Mouse (Mus musculus): ENCODE results near the gene Gm28305. TPM values are rescaled to one million over a fixed set of nuclear protein-coding genes. Genes with fewer than 3 reads are reported as not detected.
A peak's percentile ranks its signal among the peaks of the same experiment; 100 is the strongest.

Gm28305 gene
- polyA plus RNA-seq, 1 experiment from 2014 or later = not detected

GRCm38 (mm10) chr9:104035261-104036015, 5.0 kb upstream of the Gm28305 start:
- H3K9me3 ChIP-seq = no peaks in the 10 kb centered on the region
- H3K4me1 ChIP-seq = no peaks in the 10 kb centered on the region
- H3K4me2 ChIP-seq = no peak overlapping the region
- H3K9ac ChIP-seq = no peak overlapping the region
- no peak overlapping the region for H3K4me3 ChIP-seq
- no peaks in the 10 kb centered on the region for H3K27me3 ChIP-seq
- H3K27ac ChIP-seq = no peak overlapping the region
- peaks cover 70% of the 10 kb centered on the region for H3K36me3 ChIP-seq
- 47% methylated on average over 24 of the region's 24 CpGs for WGBS
- no peak for ATAC-seq (ENCODE audit: insufficient number of reproducible peaks, low FRiP score, low TSS enrichment, low read depth)

GRCm38 (mm10) chr9:104038266-104038665, 2.2 kb upstream of the Gm28305 start:
- H3K4me2 ChIP-seq = no peak overlapping the region
- H3K27ac ChIP-seq = no peak overlapping the region
- H3K9ac ChIP-seq = no peak overlapping the region
- WGBS = 80% methylated on average over 13 of the region's 13 CpGs
- H3K9me3 ChIP-seq = no peaks in the 10 kb centered on the region
- no peaks in the 10 kb centered on the region for H3K4me1 ChIP-seq
- no peak for ATAC-seq (ENCODE audit: insufficient number of reproducible peaks, low FRiP score, low TSS enrichment, low read depth)
- H3K36me3 ChIP-seq = peaks cover 65% of the 10 kb centered on the region
- no peaks in the 10 kb centered on the region for H3K27me3 ChIP-seq
- H3K4me3 ChIP-seq = no peak overlapping the region

- H3K9me3 ChIP-seq = no peaks in the 10 kb centered on the region
Measured at GRCm38 (mm10) chr9:104039031-104039695, 1.3 kb upstream of the Gm28305 start.

GRCm38 (mm10) chr9:104039742-104040141, 720 bp upstream of the Gm28305 start:
- Histone ChIP-seq H3K4me1 (no peaks in the 10 kb centered on the region), H3K4me3 (no peak overlapping the region), H3K4me2 (no peak overlapping the region), H3K27me3 (no peaks in the 10 kb centered on the region), H3K36me3 (peaks cover 64% of the 10 kb centered on the region), H3K9me3 (no peaks in the 10 kb centered on the region), H3K9ac (no peak overlapping the region), H3K27ac (no peak overlapping the region)
- no peak for ATAC-seq (ENCODE audit: insufficient number of reproducible peaks, low FRiP score, low TSS enrichment, low read depth)
- 79% methylated on average over 4 of the region's 4 CpGs for WGBS

More at GRCm38 (mm10) chr9:104039031-104039695, 1.3 kb upstream of the Gm28305 start:
- H3K9ac ChIP-seq = no peak overlapping the region
- H3K27ac ChIP-seq = no peak overlapping the region
- no peak overlapping the region for H3K4me2 ChIP-seq
- no peaks in the 10 kb centered on the region for H3K4me1 ChIP-seq
- ATAC-seq (ENCODE audit: insufficient number of reproducible peaks, low FRiP score, low TSS enrichment, low read depth) = no peak
- WGBS = 85% methylated on average over 21 of the region's 21 CpGs
- H3K4me3 ChIP-seq = no peak overlapping the region
- H3K36me3 ChIP-seq = peaks cover 64% of the 10 kb centered on the region
- no peaks in the 10 kb centered on the region for H3K27me3 ChIP-seq

- H3K36me3 ChIP-seq = peaks cover 60% of the 10 kb centered on the region
- no peak overlapping the region for H3K4me2 ChIP-seq
- no peak overlapping the region for H3K27ac ChIP-seq
- H3K9ac ChIP-seq = no peak overlapping the region
- no peak for ATAC-seq (ENCODE audit: insufficient number of reproducible peaks, low FRiP score, low TSS enrichment, low read depth)
- no peaks in the 10 kb centered on the region for H3K9me3 ChIP-seq
- H3K4me1 ChIP-seq = no peaks in the 10 kb centered on the region
- no peak overlapping the region for H3K4me3 ChIP-seq
- no peaks in the 10 kb centered on the region for H3K27me3 ChIP-seq
- WGBS = 82% methylated on average over 4 of the region's 4 CpGs
Measured at GRCm38 (mm10) chr9:104043676-104044075, 3.2 kb downstream of the Gm28305 start.

GRCm38 (mm10) chr9:104051028-104051427, 10.6 kb downstream of the Gm28305 start:
- no peak overlapping the region for H3K27ac ChIP-seq
- ATAC-seq (ENCODE audit: insufficient number of reproducible peaks, low FRiP score, low TSS enrichment, low read depth) = 0 out of 2 replicates have a peak, but pooled peaks have one; percentile 48
- no peaks in the 10 kb centered on the region for H3K27me3 ChIP-seq
- H3K9me3 ChIP-seq = no peaks in the 10 kb centered on the region
- no peak overlapping the region for H3K4me2 ChIP-seq
- no peak overlapping the region for H3K4me3 ChIP-seq
- WGBS = 90% methylated on average over 6 of the region's 6 CpGs
- no peaks in the 10 kb centered on the region for H3K4me1 ChIP-seq
- H3K36me3 ChIP-seq = peaks cover 91% of the 10 kb centered on the region
- no peak overlapping the region for H3K9ac ChIP-seq

GRCm38 (mm10) chr9:104062430-104063243, 22.2 kb downstream of the Gm28305 start, which contains the start of gene Uba5:
Uba5 (minus strand) TSS chr9:104063134.
- peak within 1 kb of the TSS; percentile 87 for H3K4me2 ChIP-seq
- H3K9ac ChIP-seq = peak within 1 kb of the TSS; percentile 94
- WGBS = under 1% methylated on average over 58 of the region's 59 CpGs
- H3K4me1 ChIP-seq = peaks cover 18% of the 10 kb centered on the region
- H3K9me3 ChIP-seq = no peaks in the 10 kb centered on the region
- H3K36me3 ChIP-seq = peaks cover 21% of the 10 kb centered on the region
- no peaks in the 10 kb centered on the region for H3K27me3 ChIP-seq
- H3K27ac ChIP-seq = peak within 1 kb of the TSS; percentile 65
- peak within 1 kb of the TSS; percentile 100 for H3K4me3 ChIP-seq
- ATAC-seq (ENCODE audit: insufficient number of reproducible peaks, low FRiP score, low TSS enrichment, low read depth) = peak; percentile 62; the same call in 1 of the 2 replicates

- peak; percentile 91 for ATAC-seq (ENCODE audit: insufficient number of reproducible peaks, low FRiP score, low TSS enrichment, low read depth)
- peak within 1 kb of the TSS; percentile 65 for H3K27ac ChIP-seq
Measured at GRCm38 (mm10) chr9:104063244-104063961, 22.9 kb downstream of the Gm28305 start, which contains the start of gene Acad11. Acad11 (plus strand) TSS chr9:104063377.

GRCm38 (mm10) chr9:104064571-104064970, 24.1 kb downstream of the Gm28305 start:
- WGBS = 32% methylated on average over 1 of the region's 1 CpGs
- ATAC-seq (ENCODE audit: insufficient number of reproducible peaks, low FRiP score, low TSS enrichment, low read depth) = no peak
- peaks cover 11% of the 10 kb centered on the region for H3K36me3 ChIP-seq
- no peak overlapping the region for H3K4me3 ChIP-seq
- H3K9ac ChIP-seq = no peak overlapping the region
- H3K27ac ChIP-seq = no peak overlapping the region
- no peaks in the 10 kb centered on the region for H3K9me3 ChIP-seq
- H3K4me2 ChIP-seq = no peak overlapping the region
- H3K4me1 ChIP-seq = peaks cover 18% of the 10 kb centered on the region
- no peaks in the 10 kb centered on the region for H3K27me3 ChIP-seq

More at GRCm38 (mm10) chr9:104063244-104063961, 22.9 kb downstream of the Gm28305 start, which contains the start of gene Acad11:
- peak within 1 kb of the TSS; percentile 100 for H3K4me3 ChIP-seq
- under 1% methylated on average over 27 of the region's 30 CpGs for whole genome bisulfite sequencing
- no peaks in the 10 kb centered on the region for H3K27me3 ChIP-seq
- H3K4me1 ChIP-seq = peaks cover 18% of the 10 kb centered on the region
- peak within 1 kb of the TSS; percentile 87 for H3K4me2 ChIP-seq
- peaks cover 14% of the 10 kb centered on the region for H3K36me3 ChIP-seq
- no peaks in the 10 kb centered on the region for H3K9me3 ChIP-seq
- peak within 1 kb of the TSS; percentile 94 for H3K9ac ChIP-seq

- Histone ChIP-seq H3K27me3 (no peaks in the 10 kb centered on the region), H3K4me1 (no peaks in the 10 kb centered on the region), H3K4me3 (no peak overlapping the region), H3K4me2 (no peak overlapping the region), H3K36me3 (no peaks in the 10 kb centered on the region), H3K27ac (no peak overlapping the region), H3K9ac (no peak overlapping the region), H3K9me3 (no peaks in the 10 kb centered on the region)
- WGBS = 81% methylated on average over 4 of the region's 4 CpGs
- ATAC-seq (ENCODE audit: insufficient number of reproducible peaks, low FRiP score, low TSS enrichment, low read depth) = no peak
Measured at GRCm38 (mm10) chr9:104070241-104070640, 29.8 kb downstream of the Gm28305 start.

Measured in limb, embryonic 15.5 days (tissue).